ENCODE assay signal across 7 mouse cellular contexts in genomic region chr3:95217255-95218134, GRCm38 (mm10). TPM values are rescaled to one million over a fixed set of nuclear protein-coding genes. Genes with fewer than 3 reads are reported as not detected.
DNase-seq lines count a peak whose midpoint lies in the region; ATAC-seq lines count a peak whose summit lies in the region.

Gene Gabpb2 (minus strand): TSS chr3:95217916.

- no peaks in the 10 kb centered on the region for H3K27me3 ChIP-seq in limb, embryonic 10.5 days (ENCODE audit: low read depth, poor library complexity, severe bottlenecking)
- H3K27me3 ChIP-seq in midbrain, embryonic 13.5 days, result no peaks in the 10 kb centered on the region

- DNase-seq in adrenal gland, adult 8-10 months, result peak; percentile 92
- peak; percentile 98 for DNase-seq in embryo, embryonic 9.5 days (ENCODE audit: extremely low spot score)
- peak; percentile 93 for DNase-seq in kidney, adult 11 months
- peak; percentile 98 for DNase-seq in limb, embryonic 10.5 days (ENCODE audit: low spot score)
- peak; percentile 90 for DNase-seq in spleen, adult 12 weeks (ENCODE audit: low spot score)

- peak within 1 kb of the TSS; percentile 87 for H3K4me3 ChIP-seq in limb, embryonic 10.5 days
- peak within 1 kb of the TSS; percentile 71 for H3K4me3 ChIP-seq in midbrain, embryonic 13.5 days (replicated peaks)

- WGBS in limb, embryonic 10.5 days, result 0% methylated on average over 56 of the region's 56 CpGs
- WGBS in midbrain, embryonic 13.5 days, result under 1% methylated on average over 54 of the region's 56 CpGs

- peak; percentile 86 for ATAC-seq in granulocyte monocyte progenitor cell, adult 5-6 weeks (replicated peaks; ENCODE audit: poor library complexity, severe bottlenecking)
- peak; percentile 93 for ATAC-seq in midbrain, embryonic 13.5 days

- H3K36me3 ChIP-seq in limb, embryonic 10.5 days, result peaks cover 74% of the 10 kb centered on the region
- peaks cover 54% of the 10 kb centered on the region for H3K36me3 ChIP-seq in midbrain, embryonic 13.5 days

- H3K4me1 ChIP-seq in limb, embryonic 10.5 days, result peaks cover 15% of the 10 kb centered on the region; the same call in 1 of the 2 replicates
- peaks cover 21% of the 10 kb centered on the region for H3K4me1 ChIP-seq in midbrain, embryonic 13.5 days (replicated peaks)

- no peaks in the 10 kb centered on the region for H3K9me3 ChIP-seq in limb, embryonic 10.5 days (replicated peaks)
- H3K9me3 ChIP-seq in midbrain, embryonic 13.5 days, result no peaks in the 10 kb centered on the region

- H3K4me2 ChIP-seq in midbrain, embryonic 13.5 days (replicated peaks), result peak within 1 kb of the TSS; percentile 62

- H3K27ac ChIP-seq in limb, embryonic 10.5 days, result peak within 1 kb of the TSS; percentile 100
- H3K27ac ChIP-seq in midbrain, embryonic 13.5 days, result peak within 1 kb of the TSS; percentile 96

- H3K9ac ChIP-seq in midbrain, embryonic 13.5 days (replicated peaks), result peak within 1 kb of the TSS; percentile 84

RNA-seq across cellular contexts. Expression of gene Gabpb2, which starts in this region (rescaled TPM):
- total RNA-seq in adrenal gland, adult 8-10 months (2022), result 10 to 100 TPM; 21.4 to 40.8 (median 28.2) TPM
- total RNA-seq in granulocyte monocyte progenitor cell, adult 5-6 weeks (2014; fragmentation: Nextera tagmentation), result 36.0 and 54.3 TPM in 2 replicates
- 39.8 and 43.6 TPM in 2 replicates for total RNA-seq in granulocyte monocyte progenitor cell, adult 5-6 weeks (2017)
- 11.4 and 13.1 TPM in 2 replicates for polyA plus RNA-seq in limb, embryonic 10.5 days (2016; fragmentation: Nextera tagmentation; extraction: Ambion mirVana)
- 5.5 and 5.7 TPM in 2 replicates for polyA plus RNA-seq in midbrain, embryonic 13.5 days (2015; fragmentation: Nextera tagmentation; extraction: Ambion mirVana)

Comparison
In these comparisons a context has a peak if more than half of its experiments do, and no peak if none do; other contexts are left out.
1. Peak in every context shown above with its lines: DNase-seq, ATAC-seq, H3K4me3 ChIP-seq and H3K27ac ChIP-seq.